Mouse (Mus musculus): ENCODE results near the gene Aqp11. TPM values are rescaled to one million over a fixed set of nuclear protein-coding genes. Genes with fewer than 3 reads are reported as not detected.

Gene Aqp11
- total RNA-seq, 4 experiments from 2014 or later, result 1.8 to 6.1 (median 3.3) TPM

DNA sequence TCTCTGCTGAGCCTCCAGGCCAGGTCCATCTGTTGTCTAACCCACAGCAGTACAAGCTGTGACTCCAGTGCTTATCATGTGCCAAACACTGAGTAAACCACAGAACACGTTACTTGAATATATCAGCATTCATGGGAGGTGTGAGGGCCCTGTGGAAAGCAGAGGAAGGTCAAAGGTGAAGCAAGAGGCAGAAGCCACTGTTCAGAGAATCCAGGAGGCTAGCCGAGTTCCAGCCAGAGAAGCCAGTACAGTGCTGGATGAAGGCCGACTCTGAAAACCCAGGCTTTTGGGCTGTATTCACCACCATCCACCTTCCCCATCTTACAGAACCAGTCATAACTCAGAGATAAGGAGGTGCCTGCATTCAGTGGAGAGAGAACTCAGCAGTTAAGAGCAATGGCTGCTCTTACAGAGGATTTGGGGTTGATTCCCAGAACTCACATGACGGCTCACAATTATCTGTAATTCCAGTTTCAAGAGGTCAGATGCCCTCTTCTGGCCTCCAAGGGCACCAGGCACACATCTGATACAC, 9.2 kb upstream of the Aqp11 start:
- no peak for DNase-seq

DNA sequence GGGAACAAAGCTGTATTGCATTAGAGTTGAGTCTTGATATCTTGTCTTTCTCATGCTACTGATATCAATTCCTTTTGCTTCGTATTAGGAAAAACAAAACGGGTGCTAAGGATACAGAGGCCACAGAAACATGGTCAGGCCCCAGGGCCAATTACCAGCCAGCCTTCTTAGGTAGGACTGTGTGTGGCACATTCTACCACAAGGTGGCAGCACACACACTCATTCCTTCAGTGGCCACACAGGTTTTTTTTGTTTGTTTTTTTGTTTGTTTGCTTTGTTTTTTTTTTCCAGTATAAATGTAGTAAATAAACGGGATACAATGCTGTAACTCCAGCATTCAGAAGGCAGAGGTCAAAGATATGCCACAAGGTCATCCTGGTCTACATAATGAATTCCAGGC, 7.2 kb upstream of the Aqp11 start:
- DNase-seq, result no peak

DNA sequence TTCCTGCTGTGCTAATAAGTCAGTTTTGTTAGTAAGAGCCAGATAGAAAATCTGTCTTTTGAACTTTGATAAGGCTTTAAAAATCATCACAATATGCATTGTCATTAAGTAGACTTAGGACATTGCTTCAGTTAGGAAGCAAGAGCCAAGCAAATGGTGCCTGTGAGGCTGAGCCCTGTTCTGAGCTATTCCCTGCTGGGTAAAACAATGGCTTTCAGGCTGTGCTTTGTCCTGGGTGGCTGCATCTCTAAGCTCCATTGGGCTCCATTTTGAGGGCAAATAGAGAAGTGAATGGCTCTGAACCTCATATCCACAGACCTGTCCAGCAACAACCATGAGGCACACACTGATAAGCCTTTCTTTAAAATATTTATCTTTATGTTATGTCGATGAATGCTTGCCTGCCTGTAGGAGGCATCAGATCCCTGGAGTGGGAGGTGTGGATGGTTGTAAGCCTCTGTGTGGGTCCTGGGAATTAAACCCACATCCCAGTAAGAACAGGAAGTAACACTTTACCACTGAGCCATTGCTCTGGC, 3.7 kb upstream of the Aqp11 start:
- no peak for DNase-seq

DNA sequence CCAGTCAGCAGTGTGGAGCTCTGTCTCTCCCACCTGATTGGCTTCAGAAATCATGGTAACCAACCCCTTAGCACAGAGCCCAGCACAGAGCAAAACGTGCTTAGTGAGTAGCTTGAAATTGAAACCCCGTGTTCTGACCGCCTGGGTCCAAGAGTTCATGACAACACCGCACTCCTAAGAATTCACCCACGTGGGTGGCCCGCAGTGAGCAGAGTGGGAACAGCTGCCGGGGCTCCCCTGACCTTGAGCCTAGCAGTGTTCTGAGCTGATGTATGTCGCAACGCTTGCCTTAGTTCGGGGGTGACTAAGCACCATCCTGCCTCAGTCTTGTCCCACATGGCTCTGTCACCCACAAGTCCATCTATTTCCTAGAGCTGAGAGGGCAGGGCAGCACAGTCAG, 2.9 kb upstream of the Aqp11 start:
- DNase-seq, result peak; percentile 66

DNA sequence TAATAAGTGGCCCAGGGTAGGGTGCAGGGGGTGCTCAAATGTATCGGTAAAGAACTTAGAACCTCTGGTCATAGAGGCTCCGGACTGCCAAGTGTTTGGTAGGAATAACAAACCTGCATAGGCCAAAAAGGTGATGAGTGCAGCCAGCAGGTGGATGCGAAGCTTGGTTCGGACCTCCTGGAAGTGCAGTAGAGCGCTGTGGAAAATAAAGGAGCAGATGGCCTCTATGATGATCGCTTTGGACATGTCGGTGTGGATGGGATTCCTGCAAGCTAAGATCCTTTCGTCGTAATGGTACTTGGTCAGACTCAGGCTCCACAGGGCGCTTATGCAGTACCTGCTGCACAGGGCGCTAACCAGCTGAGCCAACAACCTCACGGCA, 842 bp downstream of the Aqp11 start:
- DNase-seq, result no peak

DNA sequence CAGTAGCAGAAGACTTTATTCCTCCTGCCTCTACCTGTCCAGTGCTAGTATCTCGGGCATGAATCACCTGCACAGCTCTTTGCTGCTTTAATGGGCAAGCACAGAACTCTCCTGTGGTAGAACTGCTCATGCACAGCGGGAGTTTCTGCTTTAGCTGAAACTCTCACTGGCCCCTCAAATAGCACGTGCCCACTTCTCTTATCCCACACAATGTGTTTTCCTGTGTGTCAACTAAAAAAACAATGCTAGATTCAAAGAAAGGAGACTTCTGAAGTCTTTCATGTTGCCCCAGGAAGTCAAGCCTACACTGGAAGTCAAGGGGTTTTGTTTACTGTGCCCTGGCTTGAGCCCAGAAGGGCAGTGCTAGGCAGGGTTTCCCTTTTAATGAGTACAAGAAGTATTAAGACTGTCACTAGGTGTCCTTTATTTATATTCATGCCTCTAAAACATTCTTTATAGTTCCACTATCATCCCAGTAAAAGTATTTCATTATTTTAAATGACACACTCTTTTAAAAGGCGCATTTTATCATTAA, 2.1 kb downstream of the Aqp11 start:
- no peak for DNase-seq

DNA sequence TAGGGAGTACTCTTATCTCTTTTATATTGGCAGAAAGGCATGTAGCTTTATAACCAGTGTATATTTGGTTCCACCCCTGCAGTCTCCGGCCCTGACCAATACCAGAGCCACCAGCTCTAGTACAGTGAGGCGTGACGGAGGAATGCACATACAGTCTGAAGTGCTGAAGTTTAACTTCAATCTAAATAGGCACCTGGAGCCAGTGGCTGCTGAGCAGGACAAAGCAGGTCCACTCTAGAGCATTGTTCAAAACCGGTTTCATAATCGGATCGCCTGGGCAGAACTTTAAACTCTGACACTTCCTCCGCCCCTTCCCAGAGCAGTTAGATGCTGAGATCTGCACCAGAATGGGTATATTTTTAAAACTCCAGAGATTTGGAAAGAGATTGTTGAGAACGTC, 3.1 kb downstream of the Aqp11 start:
- no peak for DNase-seq

DNA sequence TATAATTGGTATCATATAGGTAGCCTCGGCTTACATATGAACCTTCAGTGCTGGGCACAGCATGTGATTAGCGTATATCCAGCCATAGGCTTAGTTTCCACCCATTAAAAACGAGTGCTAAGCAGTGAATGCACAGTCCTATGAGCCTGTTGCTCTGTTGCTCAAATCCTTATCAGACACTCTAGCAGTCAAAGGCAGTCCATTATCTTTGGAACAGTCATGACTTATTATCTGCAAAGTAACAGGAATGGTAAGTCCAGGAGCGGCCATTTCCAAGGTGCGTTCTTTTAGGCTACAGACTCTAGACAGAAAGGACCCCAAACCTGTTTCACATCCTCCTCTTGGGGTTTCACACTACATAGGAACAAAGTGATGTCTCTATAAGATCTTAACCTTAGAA, 4.5 kb downstream of the Aqp11 start:
- no peak for DNase-seq

DNA sequence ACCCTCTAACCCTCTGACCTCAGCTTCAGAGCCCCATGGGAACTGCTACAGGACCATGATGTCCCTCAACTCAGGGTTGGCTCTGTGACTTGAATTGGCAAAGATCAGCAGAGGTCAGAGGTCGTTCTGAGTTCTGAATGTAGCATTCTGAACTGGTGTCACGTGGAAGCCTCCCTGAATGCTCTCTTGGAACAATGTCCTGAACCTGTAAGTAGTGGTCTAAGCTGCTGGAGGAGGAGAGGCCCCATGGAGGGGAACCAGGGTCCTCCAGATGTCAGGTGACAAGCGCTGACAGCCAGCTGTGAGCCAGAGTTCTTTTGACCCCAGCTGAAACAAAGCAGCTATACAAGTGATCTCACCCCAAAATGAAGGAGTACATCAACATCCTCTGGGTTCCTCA, 7.7 kb downstream of the Aqp11 start:
- DNase-seq, result no peak

DNA sequence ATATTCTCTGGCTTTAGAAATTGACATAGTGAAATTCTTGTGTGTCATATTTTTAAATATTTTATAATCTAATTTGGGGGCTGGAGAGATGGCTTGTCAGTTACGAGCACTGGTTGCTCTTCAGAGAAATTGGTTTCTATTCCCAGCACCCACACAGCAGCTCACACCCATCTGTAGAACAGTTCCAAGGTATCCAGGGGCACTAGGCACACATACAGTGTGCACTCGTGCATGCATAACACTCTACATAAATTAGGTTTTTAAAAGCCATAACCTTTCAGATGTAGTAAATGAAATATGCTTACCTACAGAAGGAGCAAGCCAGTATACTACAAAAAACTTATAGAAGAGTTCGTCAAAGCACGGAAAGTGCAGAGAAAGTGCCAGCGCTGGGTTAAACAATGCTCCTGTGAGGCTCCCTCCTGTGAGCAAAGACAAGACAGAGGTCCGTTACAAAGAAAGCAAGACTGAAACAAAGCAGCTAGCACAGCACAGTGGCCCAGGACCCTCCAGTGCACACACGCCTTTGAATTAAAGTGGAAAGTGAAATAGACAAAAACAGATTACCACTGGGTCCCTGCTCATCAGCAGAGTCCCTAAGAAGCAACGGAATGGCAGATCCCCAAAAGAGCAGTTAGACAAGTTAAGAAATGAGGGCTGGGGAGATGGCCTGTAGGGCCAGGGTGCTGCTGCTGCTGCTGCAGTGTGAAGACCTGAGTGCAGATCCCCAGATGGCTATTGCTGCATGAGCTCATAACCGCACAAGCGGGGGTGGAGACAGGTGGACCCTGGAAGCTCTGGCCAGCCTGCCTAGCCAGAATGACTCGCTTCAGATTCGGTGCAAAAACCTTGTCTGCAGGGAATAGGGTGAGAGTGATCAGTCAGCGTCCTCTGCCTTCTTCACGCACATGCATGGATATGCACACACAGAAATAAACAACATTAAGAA, 9.1 kb downstream of the Aqp11 start:
- DNase-seq, result no peak

DNA sequence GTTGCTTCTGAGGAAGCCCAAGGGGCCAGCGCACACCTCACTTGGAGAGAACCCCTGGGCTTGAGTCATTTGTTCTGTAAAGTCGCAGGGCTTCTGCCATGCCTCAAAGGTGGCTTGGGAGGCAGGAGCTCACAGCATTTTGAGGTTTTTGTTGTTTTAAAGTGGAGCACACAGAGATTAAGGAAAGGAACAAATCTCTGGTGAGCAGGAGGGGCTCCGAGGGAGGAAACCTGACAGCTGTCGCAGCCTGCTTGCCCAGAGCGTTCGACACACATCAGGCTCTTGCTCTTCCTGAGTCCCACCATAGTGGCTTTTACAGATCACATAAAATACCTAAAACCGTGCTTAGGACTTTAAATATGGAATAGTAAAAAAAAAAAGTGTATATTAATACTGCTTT, 11.3 kb downstream of the Aqp11 start:
- no peak for DNase-seq

DNA sequence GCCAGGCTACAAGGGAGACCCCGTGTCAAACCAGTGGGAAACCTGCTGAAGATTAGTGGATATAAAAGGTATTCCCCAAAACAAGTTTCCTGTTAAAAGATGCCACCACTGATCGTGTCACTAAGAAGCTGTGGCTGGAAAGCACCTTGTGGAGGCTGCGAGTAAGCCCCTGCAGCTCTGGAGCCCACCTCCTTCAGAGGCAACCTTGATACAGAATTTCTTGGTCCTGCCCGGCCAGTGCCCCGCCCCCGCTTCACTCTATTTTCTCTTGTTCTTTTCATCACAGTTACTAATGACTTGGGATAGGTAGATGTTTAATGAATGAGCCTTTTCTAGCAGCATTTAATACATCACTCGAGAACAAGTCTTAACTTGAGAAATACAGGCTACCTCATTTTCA, 12.0 kb downstream of the Aqp11 start:
- DNase-seq, result no peak

DNA sequence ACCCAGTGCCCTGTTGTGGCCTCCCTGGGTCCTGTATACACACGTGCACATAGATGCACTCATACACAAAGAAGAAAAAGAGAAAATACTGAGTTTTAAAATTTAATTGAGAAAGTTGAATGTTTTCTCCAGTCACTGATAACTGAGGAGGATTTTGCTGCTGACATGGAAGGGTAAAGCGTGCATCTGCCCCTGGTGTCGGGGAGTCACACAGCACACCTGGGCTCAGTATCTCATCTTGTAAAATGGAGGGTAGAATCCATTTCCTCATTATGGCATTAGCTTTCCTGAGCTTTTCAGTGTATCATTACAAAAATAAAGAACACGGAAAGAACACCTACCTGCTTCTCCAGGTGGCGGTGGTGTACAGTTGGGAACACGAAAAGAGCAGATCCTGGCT, 12.7 kb downstream of the Aqp11 start:
- DNase-seq, result no peak

DNA sequence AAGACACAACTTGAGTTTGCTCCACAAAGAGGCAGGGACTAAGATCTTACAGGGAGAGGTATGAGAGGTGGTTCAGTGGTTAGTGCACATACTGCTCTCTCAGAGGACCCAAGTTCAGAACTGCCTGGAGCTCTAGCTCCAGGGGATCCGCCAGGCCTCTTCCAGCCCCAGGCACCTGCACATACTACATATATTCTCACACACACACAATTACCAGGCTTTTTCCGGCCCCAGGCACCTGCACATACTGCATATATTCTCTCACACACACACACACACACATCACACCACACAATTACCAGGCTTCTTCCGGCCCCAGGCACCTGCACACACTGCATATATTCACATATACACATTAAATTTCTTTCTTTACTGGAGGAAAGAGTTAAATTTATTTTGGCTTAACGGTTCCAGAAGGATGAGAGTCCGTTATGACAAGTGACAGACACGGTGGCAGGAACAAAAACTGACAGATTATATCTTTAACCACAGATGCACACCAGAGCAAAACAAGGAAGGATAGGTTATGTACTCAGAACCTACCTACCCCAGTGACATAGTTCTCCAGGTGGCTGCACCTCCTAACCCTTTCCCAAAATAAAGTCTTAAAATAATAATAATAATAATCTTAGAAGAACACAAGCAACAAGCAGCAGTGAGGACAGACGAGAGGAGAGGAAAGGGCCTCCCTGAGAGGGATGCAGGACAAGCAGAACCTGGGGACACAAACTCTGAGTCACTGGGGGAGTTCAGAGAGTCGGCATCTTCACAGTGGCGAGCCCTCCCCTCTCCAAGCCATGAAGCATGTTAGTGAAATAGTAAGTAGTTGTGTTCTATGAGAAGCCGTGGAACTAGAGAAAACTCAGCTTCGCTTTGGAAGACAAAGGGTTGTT, 14.2 kb downstream of the Aqp11 start:
- DNase-seq, result no peak

DNA sequence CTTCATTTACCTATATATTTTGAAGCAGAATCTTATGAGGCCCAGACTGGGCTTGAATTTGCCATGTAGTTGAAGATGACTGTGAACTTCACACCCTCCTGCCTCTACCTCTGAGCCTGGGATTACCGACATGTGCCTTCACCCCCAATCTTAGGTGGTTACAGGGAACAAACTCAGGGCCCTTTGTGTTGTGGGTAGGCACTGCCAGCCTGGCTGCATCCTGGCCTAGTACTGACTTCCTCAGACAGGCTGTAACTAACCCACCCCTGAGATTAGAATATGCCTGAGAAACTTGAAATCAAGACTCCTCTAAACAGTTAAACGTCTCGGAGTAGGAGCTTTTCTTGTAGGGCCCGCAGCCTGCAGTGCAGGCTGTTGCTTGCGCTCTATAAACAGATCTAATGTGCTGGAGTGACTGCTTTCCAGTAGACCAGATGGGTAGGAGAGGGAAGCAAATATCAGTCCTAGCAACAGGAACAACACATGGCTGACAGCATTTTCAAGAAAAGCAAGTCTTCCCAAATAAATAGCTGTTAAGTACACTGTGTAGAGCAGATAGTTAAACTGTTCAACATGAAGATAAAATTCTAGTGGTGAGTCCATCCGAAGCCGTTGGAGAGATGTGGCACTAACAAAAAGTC, 15.7 kb downstream of the Aqp11 start:
- DNase-seq, result no peak

DNA sequence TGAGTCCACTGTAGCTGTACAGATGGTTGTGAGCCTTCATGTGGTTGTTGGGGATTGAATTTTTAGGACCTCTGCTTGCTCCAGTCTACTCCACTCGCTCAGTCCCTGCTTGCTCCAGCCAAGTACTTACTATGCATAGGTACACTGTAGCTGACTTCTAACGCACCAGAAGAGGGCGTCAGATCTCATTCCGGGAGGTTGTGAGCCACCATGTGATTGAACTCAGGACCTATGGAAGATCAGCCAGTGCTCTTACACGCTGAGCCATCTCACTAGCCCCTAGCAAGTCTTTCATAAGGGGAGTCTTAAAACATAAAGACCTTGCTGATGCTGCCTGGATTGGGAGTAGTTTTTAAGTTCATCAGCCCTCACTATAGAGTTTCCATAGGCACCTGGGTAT, 18.0 kb downstream of the Aqp11 start:
- DNase-seq, result no peak

DNA sequence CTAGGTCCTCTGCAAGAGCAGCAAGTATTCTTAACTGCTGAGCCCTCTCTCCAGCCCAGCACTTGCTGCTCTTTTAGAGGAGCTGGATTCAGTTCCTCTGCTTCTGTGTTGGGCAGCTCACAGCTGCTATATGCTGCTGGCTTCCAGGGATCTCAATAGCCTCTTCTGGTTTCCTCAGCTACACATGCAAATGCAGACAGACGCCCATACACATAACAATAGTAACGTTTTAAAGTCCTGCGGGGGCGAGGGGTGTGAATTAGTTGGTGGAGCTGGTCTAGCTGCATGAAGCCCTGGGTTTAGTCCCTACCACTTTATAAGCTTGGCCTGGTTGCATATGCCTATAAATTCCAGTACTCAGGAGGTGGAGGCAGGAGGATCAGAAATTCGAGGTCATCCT, 19.0 kb downstream of the Aqp11 start:
- no peak for DNase-seq

DNA sequence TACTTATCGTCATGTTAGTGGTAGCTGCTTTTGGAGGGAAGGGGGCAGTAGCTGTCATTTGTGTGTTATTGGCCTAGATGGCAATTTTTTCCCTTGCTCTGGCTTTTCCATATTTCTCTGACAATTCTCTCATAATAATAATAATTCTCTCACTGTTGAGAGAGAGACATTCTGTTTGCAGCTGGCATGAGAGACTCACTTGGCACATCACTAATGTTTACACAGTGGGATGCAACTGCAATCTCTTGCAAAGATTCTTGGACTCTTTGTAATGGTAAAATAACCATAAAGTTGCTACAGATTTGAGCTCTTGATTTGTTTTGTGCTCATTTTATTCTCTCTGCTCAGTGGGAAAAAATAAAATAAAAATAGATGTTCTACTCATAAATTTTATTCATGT, 20.8 kb downstream of the Aqp11 start:
- DNase-seq, result no peak

DNA sequence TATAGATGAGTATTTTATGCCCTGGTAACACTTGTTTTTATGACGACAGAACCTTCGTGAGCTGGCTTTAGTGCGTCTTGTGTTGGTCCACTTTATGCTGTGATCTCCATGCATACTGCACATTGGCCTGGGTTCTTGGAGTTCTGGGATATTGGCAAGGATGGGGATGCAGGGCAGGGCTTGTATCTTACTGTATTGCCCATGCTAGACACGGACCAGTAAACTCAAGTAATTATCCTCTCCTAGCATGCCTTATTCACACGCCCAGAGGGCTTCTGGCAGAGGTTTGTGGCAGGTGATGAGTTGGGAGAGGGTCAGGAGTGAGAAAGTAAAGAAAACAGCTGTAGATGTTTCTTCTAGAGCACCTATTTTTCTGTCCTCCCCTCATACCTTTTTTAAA, 23.4 kb downstream of the Aqp11 start:
- DNase-seq, result no peak

DNA sequence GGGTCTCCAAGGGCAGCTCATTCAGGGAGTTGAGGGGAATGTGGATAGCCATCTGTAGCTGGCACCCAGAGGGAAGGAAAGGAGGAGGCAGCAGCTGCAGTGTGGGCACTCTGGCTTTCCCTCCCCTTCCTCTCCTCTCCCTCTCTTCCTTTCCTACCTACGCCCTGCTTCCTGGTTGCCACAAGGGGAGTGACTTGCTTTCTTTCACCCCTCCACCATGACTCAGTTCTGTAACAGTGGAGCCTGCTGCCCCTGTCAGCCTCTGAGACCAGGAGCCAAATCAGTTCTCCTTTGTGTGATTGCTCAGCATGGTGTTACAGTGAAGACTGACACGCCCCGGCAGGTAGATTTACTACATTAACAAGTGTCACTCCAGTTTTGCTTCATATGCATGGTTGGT, 28.9 kb downstream of the Aqp11 start:
- no peak for DNase-seq

DNA sequence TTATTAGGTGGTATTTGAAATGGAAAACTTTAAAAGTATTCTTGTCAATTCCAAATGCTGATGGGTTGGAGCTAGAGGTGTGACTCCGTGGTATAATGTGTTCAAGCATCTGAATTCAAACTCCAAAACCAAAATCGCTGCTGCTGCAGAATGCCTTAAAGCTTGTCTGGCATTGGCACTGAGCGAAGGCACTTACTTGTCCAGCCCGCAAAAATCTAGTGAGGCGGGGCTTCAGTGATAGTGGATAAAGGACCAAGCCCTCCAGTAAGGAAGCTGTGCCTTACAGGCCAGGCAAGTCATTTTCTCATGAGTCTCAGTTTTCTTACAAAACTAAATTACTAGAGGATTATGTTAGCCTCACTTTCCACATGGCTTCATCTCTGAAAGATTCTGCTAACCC, 30.3 kb downstream of the Aqp11 start:
- no peak for DNase-seq

DNA sequence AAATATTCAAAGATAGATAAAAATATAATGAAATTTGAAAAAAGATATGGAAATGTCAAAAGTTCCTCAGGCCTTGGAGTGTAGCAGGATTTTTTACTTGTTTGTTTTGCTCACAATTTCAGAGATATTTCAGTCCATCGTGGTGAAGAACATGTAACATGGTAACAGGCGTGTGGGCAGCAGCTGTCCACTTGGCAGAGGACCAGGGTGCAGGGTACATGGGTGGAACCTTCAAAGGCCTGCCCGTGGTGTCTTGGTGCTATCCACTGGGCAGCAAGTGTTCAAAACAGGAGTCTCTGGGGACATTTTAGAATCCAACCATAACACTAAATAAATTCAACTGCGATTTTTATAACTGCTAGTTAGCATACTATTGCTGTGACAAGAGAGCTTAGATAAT, 31.0 kb downstream of the Aqp11 start:
- no peak for DNase-seq

All from adrenal gland, adult 8-10 months (tissue).